Mouse (Mus musculus) testis, adult 2 months (tissue): ENCODE results near the gene Vwa8.

Experiments used
- CTCF ChIP-seq: fragments of 200-500 bp; IDR thresholded peaks from 2 replicates; pipeline ENCODE4 v1.5.1; 2012; ENCODE audit warnings: low read depth, mild to moderate bottlenecking, inconsistent platforms, low read length, moderate library complexity; ENCODE audit not compliant: control insufficient read depth, insufficient read depth, insufficient replicate concordance
- POLR2A ChIP-seq: fragments of 200-500 bp; IDR thresholded peaks from 2 replicates; pipeline ENCODE4 v1.6.1; 2012; ENCODE audit warnings: low read depth, mild to moderate bottlenecking, inconsistent platforms, low read length, moderate library complexity; ENCODE audit not compliant: control insufficient read depth

DNA sequence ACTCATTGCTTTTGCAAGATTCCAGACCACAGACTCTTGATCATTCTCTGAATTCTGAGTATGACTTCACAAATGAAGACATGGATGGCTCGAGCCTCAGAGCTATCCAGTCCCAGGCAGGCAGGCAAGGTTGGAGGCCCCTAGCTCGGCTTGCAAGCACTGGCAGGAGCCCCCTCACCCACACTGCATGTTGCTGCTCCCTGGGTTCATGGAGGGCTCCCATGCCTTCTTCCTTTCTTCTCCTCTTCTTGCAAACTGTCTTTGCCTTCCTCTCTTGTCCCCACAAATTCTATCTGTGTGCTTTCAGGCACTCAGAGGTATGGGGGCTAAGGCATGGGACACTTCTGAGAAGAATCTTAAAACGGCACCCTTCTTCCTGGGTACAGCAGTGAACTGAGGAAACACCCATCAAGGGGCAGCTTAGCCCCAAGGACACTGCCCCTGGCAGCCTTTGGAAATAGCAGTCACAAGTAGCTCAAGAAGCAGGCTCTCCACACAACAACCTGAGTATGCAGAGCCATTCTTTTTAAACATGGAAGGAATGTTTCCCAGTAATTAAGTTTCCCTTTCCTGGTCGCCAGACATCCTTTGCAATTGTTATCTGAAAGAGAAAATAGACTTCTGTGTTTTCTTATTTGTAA, 354.0 kb downstream of the Vwa8 start:
- TF ChIP-seq CTCF: no peak
- TF ChIP-seq POLR2A: no peak
